Mouse (Mus musculus) NIH3T3 (cell line): Measurements from ENCODE around the gene Gm15517.

Experiments used
- DNase-seq: peaks from one replicate; pipeline ENCODE4 v3.0.0-alpha.2; 2012; ENCODE audit warnings: low read depth

The Gm15517 gene

GRCm38 (mm10) chr7:44309475-44310284 is 48.4 kb downstream of the Gm15517 start, which contains the start of gene Shank1:
Shank1 (plus strand) TSS chr7:44310253.
- DNase-seq: no peak

- no peak for DNase-seq
These were observed 49.1 kb downstream of the Gm15517 start for GRCm38 (mm10) chr7:44310285-44310877.

GRCm38 (mm10) chr7:44310878-44311712 is 49.8 kb downstream of the Gm15517 start:
- DNase-seq: no peak
